Mouse (Mus musculus) B cell, adult (primary cell): ENCODE measurements around the gene Itgax. TPM values are rescaled to one million over a fixed set of nuclear protein-coding genes. Genes with fewer than 3 reads are reported as not detected.

Experiments
- total RNA-seq: library from RNA; stranded (reverse); gene quantifications from 4 replicates; pipeline ENCODE4 v1.2.4, GENCODE M21; 2023; ENCODE audit not compliant: inconsistent age

Gene Itgax
- total RNA-seq = 1.5 to 3.1 TPM (median 2.0 TPM) in 4 replicates

GRCm38 (mm10) chr7:128128741-128129720 lies at the start of gene Itgax:
Gene Itgax, plus strand, starts transcription at chr7:128129547.

GRCm38 (mm10) chr7:128154076-128154475 lies 24.7 kb downstream of the Itgax start, which contains the start of gene Itgad:
Gene Itgad, plus strand, starts transcription at chr7:128154376.

Other genes with a start within 250 kb of the Itgax start
- gene Prss53, start 238.6 kb upstream of the Itgax start, total RNA-seq = 0.30 to 0.78 TPM (median 0.46 TPM) in 4 replicates
- gene Gm21974, start 234.1 kb upstream of the Itgax start, total RNA-seq = not detected in 4 replicates
- gene Vkorc1, start 233.9 kb upstream of the Itgax start, total RNA-seq = 13.7 to 16.1 TPM (median 14.6 TPM) in 4 replicates
- 24.4 to 36.9 TPM (median 28.0 TPM) in 4 replicates for gene Bckdk, start 225.5 kb upstream of the Itgax start, total RNA-seq
- 42.4 to 44.8 TPM (median 42.7 TPM) in 4 replicates for gene Kat8, start 217.0 kb upstream of the Itgax start, total RNA-seq
- not detected in 4 replicates for gene Prss8, start 199.4 kb upstream of the Itgax start, total RNA-seq
- gene Prss36, start 182.8 kb upstream of the Itgax start, total RNA-seq = 2.5 to 4.6 TPM (median 3.6 TPM) in 4 replicates
- 714 to 860 TPM (median 834 TPM) in 4 replicates for gene Fus, start 162.1 kb upstream of the Itgax start, total RNA-seq
- 25.0 to 31.2 TPM (median 27.9 TPM) in 4 replicates for gene Pycard, start 135.7 kb upstream of the Itgax start, total RNA-seq
- gene Trim72, start 125.6 kb upstream of the Itgax start, total RNA-seq = 0.69 to 1.1 TPM (median 0.91 TPM) in 4 replicates
- gene Itgam, start 66.9 kb upstream of the Itgax start, total RNA-seq = 1.6 to 3.3 TPM (median 2.1 TPM) in 4 replicates
- not detected in 4 replicates for gene Gm49368, start 66.9 kb upstream of the Itgax start, total RNA-seq
- 3.3 to 8.8 TPM (median 6.4 TPM) in 4 replicates for gene Itgad, start 24.8 kb downstream of the Itgax start, total RNA-seq
- gene Cox6a2, start 76.8 kb downstream of the Itgax start, total RNA-seq = not detected in 4 replicates
- 27.8 to 32.3 TPM (median 31.6 TPM) in 4 replicates for gene Armc5, start 107.8 kb downstream of the Itgax start, total RNA-seq
- gene 9130023H24Rik, start 108.5 kb downstream of the Itgax start, total RNA-seq = 4.1 to 4.6 TPM (median 4.3 TPM) in 4 replicates
- gene Tgfb1i1, start 117.3 kb downstream of the Itgax start, total RNA-seq = 2.6 to 4.1 TPM (median 3.0 TPM) in 4 replicates
- gene Slc5a2, start 136.1 kb downstream of the Itgax start, total RNA-seq = not detected in 4 replicates
- gene BC017158, start 168.6 kb downstream of the Itgax start, total RNA-seq = 24.6 to 29.5 TPM (median 28.1 TPM) in 4 replicates